Mouse (Mus musculus): ENCODE data around the gene Adprh. TPM values are rescaled to one million over a fixed set of nuclear protein-coding genes. Genes with fewer than 3 reads are reported as not detected.

The Adprh gene
- polyA plus RNA-seq, 1 experiment from 2014 or later: 93.7 TPM

DNA sequence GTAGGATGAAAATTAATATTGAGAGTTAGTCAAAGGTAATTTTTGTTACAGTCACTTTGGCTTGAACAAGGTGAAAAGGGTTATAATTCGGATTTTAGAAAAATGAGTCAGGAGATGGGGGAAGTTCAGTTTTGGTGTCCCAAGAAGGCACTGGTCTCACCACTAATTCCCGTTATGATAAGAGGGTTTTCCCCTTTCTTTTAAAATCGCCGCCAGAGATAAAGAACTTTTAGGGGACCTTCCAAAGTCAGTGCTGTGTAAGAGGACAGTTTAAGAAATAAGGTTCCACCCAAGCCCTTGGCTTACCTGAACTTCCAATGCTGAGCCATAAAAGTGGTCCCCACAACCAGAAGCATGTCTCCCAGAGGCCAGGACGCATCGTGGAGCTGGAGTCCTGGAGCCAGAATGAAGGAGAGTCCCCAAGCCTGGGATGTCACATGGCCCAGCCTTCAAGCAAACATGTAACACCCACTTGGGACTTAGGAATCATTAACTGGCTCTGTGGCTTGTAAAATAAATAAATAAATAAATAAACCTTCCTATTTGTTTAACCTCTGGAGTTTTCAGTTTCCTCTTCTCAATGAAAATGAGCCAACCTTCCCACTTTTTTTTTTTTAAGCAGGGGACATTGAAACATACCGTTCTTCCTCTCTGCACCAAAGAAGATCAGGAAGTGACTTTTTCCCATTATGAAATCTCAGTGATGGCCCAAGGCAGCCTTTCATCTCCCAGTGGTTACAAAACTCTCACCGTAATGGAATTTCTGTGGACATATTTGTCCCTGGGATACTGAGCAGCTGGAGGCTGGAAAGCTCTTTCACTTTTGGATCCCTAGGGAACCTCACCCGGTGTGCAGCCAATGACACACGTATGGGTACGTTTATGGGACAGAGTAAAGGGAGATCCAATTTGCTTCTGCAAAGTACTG is 19.7 kb downstream of the Adprh start, which contains the start of gene Pla1a:
Gene Pla1a (minus strand): TSS at position 648 of the 928 bp plus-strand sequence.
- Histone ChIP-seq H3K27me3 (no peaks in the 10 kb centered on the region), H3K4me2 (no peak within 1 kb of the TSS), H3K9me3 (no peaks in the 10 kb centered on the region), H3K4me1 (no peaks in the 10 kb centered on the region), H3K36me3 (no peaks in the 10 kb centered on the region), H3K9ac (no peak within 1 kb of the TSS), H3K4me3 (no peak within 1 kb of the TSS), H3K27ac (no peak within 1 kb of the TSS)
- 66% methylated on average over 11 of the region's 11 CpGs for WGBS
- ATAC-seq (ENCODE audit: borderline replicate concordance, extremely low read depth, low FRiP score, low TSS enrichment): no peak

DNA sequence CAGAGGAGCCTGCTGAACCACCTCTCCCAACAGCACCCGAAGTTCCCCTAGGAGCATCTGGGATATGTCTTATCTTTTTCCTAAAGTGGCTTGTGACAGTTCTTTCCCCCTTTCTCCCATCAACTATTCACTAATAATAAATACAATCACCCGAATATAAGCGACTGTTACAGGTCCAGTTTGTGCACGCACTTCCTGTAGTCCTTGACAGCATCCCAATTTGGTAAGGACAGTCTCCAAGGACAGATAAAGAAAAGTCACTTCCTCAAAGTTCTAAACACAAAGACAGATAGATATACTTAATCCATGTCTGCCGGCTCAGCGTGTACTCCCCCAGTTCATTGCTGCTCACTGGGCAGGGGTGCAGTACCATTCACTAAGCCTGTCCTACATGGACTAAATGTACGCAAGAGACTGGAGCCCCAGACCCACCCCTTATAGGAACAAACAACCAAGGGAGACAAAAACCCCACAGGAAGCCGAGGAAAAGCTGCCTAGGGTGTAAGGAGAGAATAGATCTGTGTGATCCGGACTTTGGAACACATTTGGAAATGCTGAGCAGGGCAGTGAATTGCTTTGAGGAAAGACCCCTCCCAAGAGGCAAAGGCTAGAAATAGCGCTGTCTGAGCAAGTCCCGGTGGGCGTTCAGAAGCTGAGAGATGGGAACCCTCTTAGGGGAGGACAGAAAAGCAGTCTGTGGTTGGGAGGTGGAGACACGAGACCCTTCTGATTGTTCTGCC is 20.9 kb downstream of the Adprh start:
- H3K9me3 ChIP-seq: no peaks in the 10 kb centered on the region
- no peak for ATAC-seq (ENCODE audit: borderline replicate concordance, extremely low read depth, low FRiP score, low TSS enrichment)
- 36% methylated on average over 13 of the region's 13 CpGs for WGBS
- H3K4me3 ChIP-seq: no peak overlapping the region
- no peak overlapping the region for H3K4me2 ChIP-seq
- no peak overlapping the region for H3K9ac ChIP-seq
- H3K36me3 ChIP-seq: no peaks in the 10 kb centered on the region
- H3K27ac ChIP-seq: no peak overlapping the region
- no peaks in the 10 kb centered on the region for H3K4me1 ChIP-seq
- H3K27me3 ChIP-seq: no peaks in the 10 kb centered on the region

DNA sequence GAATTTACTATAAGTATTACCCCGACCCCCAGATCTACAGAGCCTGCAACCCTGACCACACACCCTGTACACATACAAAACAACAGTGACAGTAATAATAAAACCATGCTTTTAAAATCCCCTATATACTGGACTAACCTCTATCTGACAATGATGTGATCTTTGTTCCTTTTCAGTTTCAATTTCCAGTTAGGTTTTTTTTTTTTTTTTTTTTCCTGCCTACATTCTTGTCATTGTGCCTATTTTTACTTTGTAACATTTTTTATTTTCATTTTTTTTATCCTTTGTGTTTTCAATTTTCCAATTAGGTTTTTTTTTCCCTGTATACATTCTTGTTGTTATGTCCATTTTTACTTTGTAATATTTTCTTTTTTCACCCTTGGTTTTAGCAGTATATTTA is 26.7 kb downstream of the Adprh start:
- Histone ChIP-seq H3K9ac (no peak overlapping the region), H3K9me3 (no peaks in the 10 kb centered on the region), H3K4me1 (no peaks in the 10 kb centered on the region), H3K27ac (no peak overlapping the region), H3K27me3 (no peaks in the 10 kb centered on the region), H3K36me3 (no peaks in the 10 kb centered on the region), H3K4me3 (no peak overlapping the region), H3K4me2 (no peak overlapping the region)
- 82% methylated on average over 1 of the region's 1 CpGs for WGBS
- ATAC-seq (ENCODE audit: borderline replicate concordance, extremely low read depth, low FRiP score, low TSS enrichment): no peak

DNA sequence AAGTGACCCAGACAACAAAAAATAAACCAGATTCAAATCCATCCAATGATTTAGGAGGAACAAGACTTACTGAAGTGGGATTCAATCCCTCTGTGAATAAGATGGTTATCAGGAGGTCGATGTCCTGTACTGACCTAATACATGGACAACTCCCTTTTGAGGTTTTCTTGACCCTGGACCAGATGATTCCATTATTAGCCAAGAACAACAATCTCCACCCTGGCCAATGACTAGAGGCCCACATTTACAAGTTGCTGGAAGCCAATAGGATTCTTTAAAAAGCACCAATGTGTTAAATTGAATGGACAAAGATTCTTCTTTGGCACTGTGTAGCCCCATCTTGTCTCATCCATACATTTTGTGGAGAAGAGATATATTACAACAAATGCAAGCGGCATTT is 27.1 kb downstream of the Adprh start:
- Histone ChIP-seq H3K4me3 (no peak overlapping the region), H3K36me3 (no peaks in the 10 kb centered on the region), H3K4me1 (no peaks in the 10 kb centered on the region), H3K9me3 (no peaks in the 10 kb centered on the region), H3K27me3 (no peaks in the 10 kb centered on the region), H3K9ac (no peak overlapping the region), H3K4me2 (no peak overlapping the region), H3K27ac (no peak overlapping the region)
- no peak for ATAC-seq (ENCODE audit: borderline replicate concordance, extremely low read depth, low FRiP score, low TSS enrichment)
- 76% methylated on average over 2 of the region's 2 CpGs for WGBS

DNA sequence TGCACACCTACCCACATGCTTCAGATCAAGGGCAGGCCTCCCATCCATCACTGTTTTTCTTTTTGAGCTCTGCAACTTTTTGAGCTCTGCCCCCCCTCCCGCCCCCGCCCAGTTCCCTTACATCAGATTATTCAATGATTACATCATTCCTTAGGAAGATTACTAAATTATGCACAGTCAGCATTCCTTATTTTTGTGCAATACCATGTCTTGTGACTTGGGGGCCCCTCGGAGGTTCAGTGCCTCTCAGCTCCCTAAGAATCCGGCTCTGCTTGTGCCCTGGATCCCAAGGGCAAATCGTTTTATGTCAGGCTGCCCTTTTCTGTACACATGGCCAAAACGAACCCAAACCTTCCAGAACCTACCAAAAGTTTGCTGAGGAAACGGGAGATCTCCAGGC is 37.5 kb downstream of the Adprh start:
- H3K9me3 ChIP-seq: no peaks in the 10 kb centered on the region
- ATAC-seq (ENCODE audit: borderline replicate concordance, extremely low read depth, low FRiP score, low TSS enrichment): no peak
- 70% methylated on average over 7 of the region's 7 CpGs for WGBS
- no peak overlapping the region for H3K9ac ChIP-seq
- H3K36me3 ChIP-seq: no peaks in the 10 kb centered on the region
- no peak overlapping the region for H3K27ac ChIP-seq
- no peak overlapping the region for H3K4me2 ChIP-seq
- H3K4me3 ChIP-seq: no peak overlapping the region
- H3K4me1 ChIP-seq: no peaks in the 10 kb centered on the region
- H3K27me3 ChIP-seq: no peaks in the 10 kb centered on the region

DNA sequence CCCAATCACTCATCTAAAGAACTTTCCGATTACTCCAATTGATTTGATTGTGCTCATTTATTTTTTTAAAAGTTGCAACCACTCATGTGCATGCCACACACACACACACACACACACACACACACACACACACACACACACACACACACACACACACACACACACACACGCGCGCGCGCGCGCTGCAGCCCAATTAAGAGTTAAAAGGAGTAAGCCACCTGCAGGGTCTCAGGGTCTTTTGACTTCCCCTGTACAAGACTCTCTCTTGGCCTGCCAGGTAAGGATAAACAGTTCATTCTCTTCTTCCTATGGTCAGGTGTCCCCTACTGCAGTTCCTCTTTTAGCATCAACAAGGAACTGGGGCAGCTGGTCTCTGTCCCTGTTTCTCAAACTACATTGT is 44.1 kb downstream of the Adprh start:
- no peak overlapping the region for H3K4me2 ChIP-seq
- no peak overlapping the region for H3K27ac ChIP-seq
- H3K9me3 ChIP-seq: no peaks in the 10 kb centered on the region
- 100% methylated on average over 8 of the region's 8 CpGs for WGBS
- H3K9ac ChIP-seq: no peak overlapping the region
- H3K4me1 ChIP-seq: no peaks in the 10 kb centered on the region
- no peak for ATAC-seq (ENCODE audit: borderline replicate concordance, extremely low read depth, low FRiP score, low TSS enrichment)
- H3K27me3 ChIP-seq: no peaks in the 10 kb centered on the region
- H3K4me3 ChIP-seq: no peak overlapping the region
- no peaks in the 10 kb centered on the region for H3K36me3 ChIP-seq

DNA sequence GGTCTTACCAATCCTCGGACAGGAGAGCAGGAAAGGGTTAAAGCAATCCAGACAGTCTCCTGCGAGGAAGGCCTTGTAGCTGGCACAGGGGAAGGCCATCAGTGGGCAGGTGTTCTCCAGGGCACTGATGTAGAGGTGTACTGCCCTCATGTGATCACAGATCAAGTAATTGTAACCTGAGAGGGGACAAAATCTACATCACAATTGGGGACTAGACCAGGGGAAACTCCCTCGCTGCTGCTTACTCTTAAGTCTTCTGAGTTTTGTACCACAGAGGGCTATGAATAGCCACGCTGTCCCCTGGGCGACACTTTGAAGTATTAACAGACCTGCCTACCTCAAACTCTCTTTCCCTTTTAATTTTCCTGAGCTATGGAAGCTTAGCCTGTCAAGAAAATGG is 44.9 kb downstream of the Adprh start:
- H3K36me3 ChIP-seq: no peaks in the 10 kb centered on the region
- no peaks in the 10 kb centered on the region for H3K4me1 ChIP-seq
- H3K27ac ChIP-seq: no peak overlapping the region
- H3K27me3 ChIP-seq: no peaks in the 10 kb centered on the region
- H3K4me3 ChIP-seq: no peak overlapping the region
- 45% methylated on average over 5 of the region's 5 CpGs for WGBS
- no peaks in the 10 kb centered on the region for H3K9me3 ChIP-seq
- no peak overlapping the region for H3K9ac ChIP-seq
- ATAC-seq (ENCODE audit: borderline replicate concordance, extremely low read depth, low FRiP score, low TSS enrichment): no peak
- H3K4me2 ChIP-seq: no peak overlapping the region

DNA sequence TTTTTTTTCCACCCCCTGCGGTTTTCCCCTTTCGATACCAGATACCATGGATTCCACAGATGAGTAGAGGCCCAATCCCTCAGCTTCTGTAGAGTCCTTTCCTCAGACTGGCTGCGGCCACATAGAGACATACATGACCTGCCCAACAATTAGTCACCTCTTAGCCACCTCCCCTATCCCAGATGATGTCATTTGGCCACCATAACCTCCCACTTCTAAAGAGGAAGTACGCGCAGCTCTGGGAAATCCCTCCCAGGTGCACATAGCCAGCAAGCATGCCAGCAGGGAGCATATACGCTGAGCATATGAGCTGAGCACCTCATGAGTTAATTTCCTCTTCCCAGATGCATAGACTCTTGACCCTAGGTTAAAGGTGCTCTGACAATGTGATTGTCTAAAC is 45.8 kb downstream of the Adprh start:
- no peaks in the 10 kb centered on the region for H3K9me3 ChIP-seq
- H3K4me2 ChIP-seq: no peak overlapping the region
- H3K9ac ChIP-seq: no peak overlapping the region
- H3K27me3 ChIP-seq: no peaks in the 10 kb centered on the region
- 65% methylated on average over 6 of the region's 6 CpGs for WGBS
- no peaks in the 10 kb centered on the region for H3K36me3 ChIP-seq
- H3K27ac ChIP-seq: no peak overlapping the region
- no peak for ATAC-seq (ENCODE audit: borderline replicate concordance, extremely low read depth, low FRiP score, low TSS enrichment)
- no peaks in the 10 kb centered on the region for H3K4me1 ChIP-seq
- H3K4me3 ChIP-seq: no peak overlapping the region

DNA sequence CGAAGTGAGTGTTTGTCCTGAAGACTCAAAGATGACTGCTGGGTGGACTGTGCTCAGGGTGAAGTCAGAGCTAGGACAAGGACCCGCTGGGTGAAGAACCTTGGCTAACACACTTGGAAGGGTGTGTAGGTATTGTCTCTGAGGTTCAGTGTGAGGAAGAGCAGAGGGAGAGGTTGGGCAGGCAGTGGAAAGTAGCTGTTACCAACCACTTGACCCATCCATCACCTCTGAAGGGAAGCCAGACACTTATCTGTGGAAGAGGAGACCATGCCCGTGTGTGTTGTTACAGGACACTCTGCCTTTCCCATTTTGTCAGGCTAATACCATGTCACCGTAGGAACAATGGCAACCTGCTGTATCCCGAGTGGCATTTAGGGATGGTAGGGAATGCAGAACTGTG is 46.2 kb downstream of the Adprh start:
- ATAC-seq (ENCODE audit: borderline replicate concordance, extremely low read depth, low FRiP score, low TSS enrichment): no peak
- WGBS: 64% methylated on average over 5 of the region's 5 CpGs

DNA sequence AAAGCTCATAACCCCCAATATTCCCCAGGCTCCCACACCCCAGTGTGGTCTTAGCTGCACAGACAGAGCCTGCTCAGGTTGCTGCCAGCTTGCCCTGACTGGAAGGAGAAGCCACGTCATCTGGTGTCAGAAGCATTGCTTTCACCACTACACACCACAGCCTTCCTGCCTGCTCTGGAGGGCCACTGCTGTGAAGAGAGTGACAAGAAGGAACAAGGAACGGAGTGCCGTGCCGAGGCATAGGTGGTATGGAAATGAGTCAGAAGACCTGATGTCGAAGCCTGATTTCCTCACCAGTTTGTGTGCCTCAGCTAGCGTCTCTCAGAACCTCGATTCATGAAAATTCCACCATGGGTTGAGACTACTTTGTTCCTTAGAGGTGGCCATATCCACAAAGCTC is 48.9 kb downstream of the Adprh start:
- H3K27me3 ChIP-seq: no peaks in the 10 kb centered on the region
- H3K9ac ChIP-seq: no peak overlapping the region
- peaks cover 14% of the 10 kb centered on the region for H3K4me1 ChIP-seq
- no peak overlapping the region for H3K4me3 ChIP-seq
- no peak overlapping the region for H3K27ac ChIP-seq
- 86% methylated on average over 7 of the region's 7 CpGs for WGBS
- H3K9me3 ChIP-seq: no peaks in the 10 kb centered on the region
- H3K4me2 ChIP-seq: no peak overlapping the region
- no peaks in the 10 kb centered on the region for H3K36me3 ChIP-seq
- ATAC-seq (ENCODE audit: borderline replicate concordance, extremely low read depth, low FRiP score, low TSS enrichment): no peak

More for the DNA sequence above, 46.2 kb downstream of the Adprh start:
- Histone ChIP-seq H3K36me3 (no peaks in the 10 kb centered on the region), H3K27me3 (no peaks in the 10 kb centered on the region), H3K9ac (no peak overlapping the region), H3K4me3 (no peak overlapping the region), H3K9me3 (no peaks in the 10 kb centered on the region), H3K27ac (no peak overlapping the region), H3K4me1 (no peaks in the 10 kb centered on the region), H3K4me2 (no peak overlapping the region)

DNA sequence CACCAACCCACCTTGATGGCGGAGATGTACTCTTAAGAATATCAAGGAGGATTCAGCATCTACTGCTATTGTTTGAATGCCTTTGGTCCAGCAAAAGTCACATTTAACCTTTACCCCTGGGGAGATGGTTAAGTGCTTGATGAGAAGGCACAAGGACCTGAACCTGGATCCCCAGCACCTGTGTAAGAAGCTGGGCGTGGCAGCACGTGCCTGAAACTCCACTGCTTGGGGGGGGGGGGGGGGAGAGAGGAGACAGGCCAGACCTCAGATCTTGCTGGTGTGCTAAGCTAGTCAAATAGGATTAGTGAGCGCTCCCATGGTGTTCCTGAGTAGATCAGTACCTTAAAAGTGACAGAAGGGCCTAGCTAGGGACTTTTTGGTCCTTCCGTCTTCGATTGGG is 51.0 kb downstream of the Adprh start:
- no peak overlapping the region for H3K4me3 ChIP-seq
- no peak for ATAC-seq (ENCODE audit: borderline replicate concordance, extremely low read depth, low FRiP score, low TSS enrichment)
- H3K9me3 ChIP-seq: no peaks in the 10 kb centered on the region
- H3K4me2 ChIP-seq: no peak overlapping the region
- WGBS: 81% methylated on average over 6 of the region's 6 CpGs
- no peak overlapping the region for H3K9ac ChIP-seq
- H3K36me3 ChIP-seq: no peaks in the 10 kb centered on the region
- no peak overlapping the region for H3K27ac ChIP-seq
- H3K27me3 ChIP-seq: no peaks in the 10 kb centered on the region
- peaks cover 16% of the 10 kb centered on the region for H3K4me1 ChIP-seq

DNA sequence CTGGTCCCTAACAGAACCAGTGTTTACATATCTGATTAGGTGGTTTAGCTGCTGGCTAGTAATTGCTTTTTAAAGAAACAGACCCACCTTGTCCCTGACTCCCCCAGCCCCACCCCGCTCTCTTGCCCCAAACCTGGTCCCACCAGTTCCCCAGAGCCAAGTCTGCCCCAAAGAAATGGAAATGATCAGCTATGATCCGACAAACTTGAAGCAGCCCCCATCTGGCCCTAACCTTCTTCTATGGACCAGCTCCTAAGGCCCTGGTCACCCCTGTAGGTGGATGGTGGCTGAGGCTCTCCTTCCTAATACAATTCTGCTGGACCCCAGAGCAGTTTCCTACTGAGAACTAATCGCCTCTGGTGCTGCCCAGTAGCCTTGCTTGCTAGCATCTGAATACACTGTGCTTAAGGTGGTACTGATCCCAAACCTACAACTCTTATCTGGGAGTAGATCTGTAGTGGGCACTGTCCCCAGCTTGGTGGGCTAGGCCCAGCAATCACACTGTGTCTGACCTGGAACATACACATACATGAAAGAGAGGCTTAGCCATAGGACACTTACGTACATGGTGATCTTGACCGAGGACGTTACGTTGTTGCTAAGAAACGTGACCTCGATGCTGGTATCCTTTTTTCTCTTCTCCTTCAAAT is 52.1 kb downstream of the Adprh start:
- no peak for ATAC-seq (ENCODE audit: borderline replicate concordance, extremely low read depth, low FRiP score, low TSS enrichment)

More for the DNA sequence above, 52.1 kb downstream of the Adprh start:
- H3K4me2 ChIP-seq: peak overlapping the region; percentile 59
- H3K36me3 ChIP-seq: no peaks in the 10 kb centered on the region
- no peaks in the 10 kb centered on the region for H3K9me3 ChIP-seq
- no peaks in the 10 kb centered on the region for H3K27me3 ChIP-seq
- H3K27ac ChIP-seq: 0 out of 2 replicates have a peak overlapping the region, but pooled peaks have one; percentile 29
- H3K4me3 ChIP-seq: peak overlapping the region; percentile 30
- H3K9ac ChIP-seq: peak overlapping the region; percentile 32; the same call in 1 of the 2 replicates
- 69% methylated on average over 9 of the region's 9 CpGs for WGBS
- peaks cover 22% of the 10 kb centered on the region for H3K4me1 ChIP-seq

All from lung, embryonic 15.5 days (tissue).